Mouse (Mus musculus): ENCODE measurements at regions not wholly inside any gene's neighbourhood (a gene's known extent, or its start where the extent isn't known, plus 50 kb on each side); places are given as distances from the start of the nearest gene placed in this dataset.

DNA sequence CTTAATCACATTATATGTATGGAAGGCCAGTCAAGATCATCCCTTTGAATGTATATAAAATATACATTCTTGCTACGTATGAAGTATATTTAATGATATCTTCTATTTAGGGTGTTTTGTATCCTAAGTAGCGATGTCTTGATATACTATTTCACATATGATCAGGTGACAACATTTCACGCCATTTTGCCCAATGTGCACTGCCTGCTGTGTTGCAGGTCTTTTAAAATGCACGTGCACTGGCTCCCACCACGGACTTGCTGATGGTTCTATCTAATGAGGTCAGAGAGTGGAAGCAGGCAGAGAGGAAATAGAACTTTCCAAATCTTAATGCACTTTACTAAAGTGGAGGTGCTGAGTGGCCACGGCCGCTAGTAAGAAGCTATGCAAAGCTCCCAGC lies 100.8 kb downstream of the A730009L09Rik start:
- H3K4me3 ChIP-seq, result no peak overlapping the region
- H3K4me1 ChIP-seq (ENCODE audit: control insufficient read depth, insufficient read depth, low read length), result no peaks in the 10 kb centered on the region
- no peak for DNase-seq
- no peak overlapping the region for H3K27ac ChIP-seq
- H3K79me2 ChIP-seq (replicated peaks; ENCODE audit: control insufficient read depth, insufficient read depth, low read length), result no peaks in the 10 kb centered on the region
- WGBS, result 74% methylated on average over 7 of the region's 7 CpGs
- H3K36me3 ChIP-seq (ENCODE audit: control insufficient read depth, insufficient read depth, low read length), result no peaks in the 10 kb centered on the region
- intact Hi-C loops (cut with DNase I), result no loop called here
- no peaks in the 10 kb centered on the region for H3K27me3 ChIP-seq (ENCODE audit: control insufficient read depth, insufficient read depth, low read length)
- no peak overlapping the region for H3K9ac ChIP-seq (ENCODE audit: low read depth, low read length)
- no peak for TF ChIP-seq CTCF (IDR thresholded peaks at IDR 0.05)
- no peak for TF ChIP-seq POLR2A (IDR thresholded peaks at IDR 0.05; ENCODE audit: insufficient read depth, low read depth, low read length)
- TF ChIP-seq EP300 (IDR thresholded peaks at IDR 0.05; ENCODE audit: insufficient read depth, low read depth, low read length), result no peak

DNA sequence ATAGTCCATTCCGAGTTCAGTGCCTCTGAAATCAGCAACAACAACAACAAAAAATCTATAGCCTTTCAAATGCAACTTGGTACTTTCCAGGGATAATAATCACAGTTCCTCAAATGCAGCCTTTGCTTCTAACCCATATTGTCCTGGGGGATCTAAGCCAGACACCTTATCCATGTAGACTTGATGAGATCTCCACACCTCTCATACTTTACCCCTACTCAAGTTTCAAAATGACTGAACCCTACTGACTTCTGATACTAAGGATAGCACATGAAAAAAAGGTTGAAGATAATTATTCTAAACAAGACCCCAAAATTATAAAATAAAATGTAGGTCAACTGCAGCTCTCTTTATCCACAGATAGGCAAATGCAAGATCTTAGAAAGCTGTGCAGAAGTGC lies 101.2 kb downstream of the A730009L09Rik start:
- Histone ChIP-seq H3K36me3 (ENCODE audit: control insufficient read depth, insufficient read depth, low read length) (no peaks in the 10 kb centered on the region), H3K27ac (no peak overlapping the region), H3K27me3 (ENCODE audit: control insufficient read depth, insufficient read depth, low read length) (no peaks in the 10 kb centered on the region), H3K4me1 (ENCODE audit: control insufficient read depth, insufficient read depth, low read length) (no peaks in the 10 kb centered on the region; the same call in 1 of the 2 replicates), H3K4me3 (no peak overlapping the region), H3K79me2 (replicated peaks; ENCODE audit: control insufficient read depth, insufficient read depth, low read length) (no peaks in the 10 kb centered on the region), H3K9ac (ENCODE audit: low read depth, low read length) (no peak overlapping the region)
- intact Hi-C loops (cut with DNase I), result no loop called here
- no peak for DNase-seq
- TF ChIP-seq EP300 (IDR thresholded peaks at IDR 0.05; ENCODE audit: insufficient read depth, low read depth, low read length) (no peak), POLR2A (IDR thresholded peaks at IDR 0.05; ENCODE audit: insufficient read depth, low read depth, low read length) (no peak), CTCF (IDR thresholded peaks at IDR 0.05) (no peak)
- 60% methylated on average over 1 of the region's 1 CpGs for WGBS

DNA sequence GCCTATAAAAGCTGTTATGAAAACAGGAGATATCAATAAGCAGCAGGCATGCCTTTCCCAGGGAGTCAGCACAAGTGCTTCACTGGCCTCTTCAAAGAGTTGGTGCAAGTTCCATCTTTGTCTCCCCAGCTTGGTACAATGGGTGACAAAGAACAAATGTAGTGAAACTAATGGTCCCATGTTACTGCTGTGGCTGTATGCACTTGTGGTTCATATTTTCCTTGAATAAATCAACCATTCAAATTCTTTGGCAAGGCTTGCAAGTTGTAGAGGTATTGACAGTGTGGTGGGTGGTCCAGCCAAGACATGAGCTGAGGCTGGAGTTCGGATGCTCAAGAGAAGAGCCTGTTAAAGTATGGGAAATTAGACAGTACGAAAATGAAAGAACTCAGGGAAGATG lies 103.5 kb downstream of the A730009L09Rik start:
- Histone ChIP-seq H3K79me2 (replicated peaks; ENCODE audit: control insufficient read depth, insufficient read depth, low read length) (no peaks in the 10 kb centered on the region), H3K27ac (no peak overlapping the region), H3K9ac (ENCODE audit: low read depth, low read length) (no peak overlapping the region), H3K36me3 (ENCODE audit: control insufficient read depth, insufficient read depth, low read length) (no peaks in the 10 kb centered on the region), H3K4me3 (no peak overlapping the region), H3K27me3 (ENCODE audit: control insufficient read depth, insufficient read depth, low read length) (no peaks in the 10 kb centered on the region), H3K4me1 (ENCODE audit: control insufficient read depth, insufficient read depth, low read length) (no peaks in the 10 kb centered on the region; the same call in 1 of the 2 replicates)
- DNase-seq, result no peak
- intact Hi-C loops (cut with DNase I), result no loop called here
- TF ChIP-seq EP300 (IDR thresholded peaks at IDR 0.05; ENCODE audit: insufficient read depth, low read depth, low read length), result no peak
- no peak for TF ChIP-seq POLR2A (IDR thresholded peaks at IDR 0.05; ENCODE audit: insufficient read depth, low read depth, low read length)
- no peak for TF ChIP-seq CTCF (IDR thresholded peaks at IDR 0.05)
- WGBS, result 74% methylated on average over 2 of the region's 2 CpGs

DNA sequence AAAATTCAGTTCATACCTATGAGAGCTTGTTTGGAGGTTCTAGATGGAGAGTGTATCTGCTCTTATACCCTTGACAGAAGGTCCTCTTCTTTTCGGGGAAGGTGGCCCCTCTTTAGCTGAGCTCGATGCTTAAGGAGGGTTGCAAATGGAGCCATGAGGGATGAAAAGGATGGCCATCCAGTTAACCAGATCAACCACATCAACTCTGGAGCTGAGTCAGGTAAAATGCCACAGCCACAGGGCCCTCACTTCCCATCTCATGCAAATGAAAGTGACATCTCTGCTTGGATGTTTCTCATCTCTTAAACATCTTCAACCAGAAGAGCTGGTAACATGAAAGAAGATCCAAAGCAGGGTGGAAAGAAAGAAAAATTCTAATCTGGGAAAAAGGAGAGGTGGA lies 105.0 kb downstream of the A730009L09Rik start:
- TF ChIP-seq CTCF (IDR thresholded peaks at IDR 0.05) (no peak), EP300 (IDR thresholded peaks at IDR 0.05; ENCODE audit: insufficient read depth, low read depth, low read length) (no peak), POLR2A (IDR thresholded peaks at IDR 0.05; ENCODE audit: insufficient read depth, low read depth, low read length) (no peak)
- H3K4me3 ChIP-seq, result no peak overlapping the region
- no peaks in the 10 kb centered on the region; the same call in 1 of the 2 replicates for H3K4me1 ChIP-seq (ENCODE audit: control insufficient read depth, insufficient read depth, low read length)
- H3K79me2 ChIP-seq (replicated peaks; ENCODE audit: control insufficient read depth, insufficient read depth, low read length), result no peaks in the 10 kb centered on the region
- no peaks in the 10 kb centered on the region for H3K27me3 ChIP-seq (ENCODE audit: control insufficient read depth, insufficient read depth, low read length)
- intact Hi-C loops (cut with DNase I), result no loop called here
- DNase-seq, result no peak
- 76% methylated on average over 2 of the region's 2 CpGs for WGBS
- no peak overlapping the region for H3K27ac ChIP-seq
- H3K36me3 ChIP-seq (ENCODE audit: control insufficient read depth, insufficient read depth, low read length), result no peaks in the 10 kb centered on the region
- no peak overlapping the region for H3K9ac ChIP-seq (ENCODE audit: low read depth, low read length)

DNA sequence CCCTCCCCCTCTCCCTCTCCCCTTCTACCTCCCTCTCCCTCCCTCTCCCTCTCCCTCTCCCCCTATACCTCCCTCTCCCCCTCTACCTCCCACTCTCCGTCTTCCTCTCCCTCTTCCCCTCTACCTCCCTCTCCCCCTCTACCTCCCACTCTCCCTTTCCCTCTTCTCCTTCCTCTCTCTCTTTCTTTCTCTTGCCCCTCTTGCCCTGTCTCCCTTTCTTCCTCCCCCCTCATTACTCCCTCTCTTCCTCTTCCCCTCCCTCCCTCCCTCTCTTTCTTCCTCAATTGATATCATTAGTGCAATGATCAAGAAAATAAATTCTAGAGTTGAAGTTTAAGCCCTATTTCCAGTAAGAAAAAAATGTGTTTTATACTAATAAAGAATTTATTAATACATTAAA lies 105.9 kb downstream of the A730009L09Rik start:
- Histone ChIP-seq H3K27me3 (ENCODE audit: control insufficient read depth, insufficient read depth, low read length) (no peaks in the 10 kb centered on the region), H3K4me3 (peak overlapping the region; percentile 54), H3K27ac (peak overlapping the region; percentile 10; the same call in 1 of the 2 replicates), H3K4me1 (ENCODE audit: control insufficient read depth, insufficient read depth, low read length) (no peaks in the 10 kb centered on the region; the same call in 1 of the 2 replicates), H3K9ac (ENCODE audit: low read depth, low read length) (no peak overlapping the region), H3K79me2 (replicated peaks; ENCODE audit: control insufficient read depth, insufficient read depth, low read length) (no peaks in the 10 kb centered on the region), H3K36me3 (ENCODE audit: control insufficient read depth, insufficient read depth, low read length) (no peaks in the 10 kb centered on the region)
- intact Hi-C loops (cut with DNase I), result no loop called here
- WGBS, result no CpG with 5 or more reads among the region's 1 CpGs
- TF ChIP-seq EP300 (IDR thresholded peaks at IDR 0.05; ENCODE audit: insufficient read depth, low read depth, low read length), result no peak
- no peak for DNase-seq

DNA sequence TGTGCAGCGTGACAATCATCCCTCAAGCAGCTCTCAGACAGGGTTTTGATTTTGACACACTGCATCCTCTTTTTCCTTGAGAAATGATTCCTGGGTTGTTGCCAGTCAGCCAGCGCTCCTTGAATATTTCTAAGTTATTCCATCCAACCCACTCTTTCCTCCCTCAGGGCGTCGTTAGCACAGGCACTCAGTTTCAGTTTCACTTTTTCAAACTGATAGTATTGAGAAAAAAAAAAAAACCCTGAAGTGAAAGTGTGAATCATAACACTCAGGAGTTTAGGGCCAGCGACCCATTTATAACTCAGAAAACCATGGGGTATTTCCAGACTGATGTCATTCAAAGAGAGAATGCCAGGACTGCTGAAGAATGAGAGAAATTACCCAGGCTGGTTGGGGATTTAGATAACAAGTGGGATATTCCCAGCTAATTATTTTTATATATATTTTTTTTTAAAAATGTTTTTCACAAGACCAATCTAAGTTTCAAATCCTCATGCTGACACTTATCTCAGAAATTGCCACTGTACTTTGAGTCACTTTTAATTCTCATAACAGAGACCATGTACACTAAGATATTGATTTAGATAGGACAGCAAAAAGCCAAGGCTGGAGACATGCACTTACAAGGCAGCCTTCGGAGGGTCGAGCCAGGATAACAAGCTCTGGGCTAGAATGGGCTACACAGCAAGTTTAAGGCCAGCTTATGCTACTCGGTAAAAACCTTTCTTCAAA lies 106.5 kb downstream of the A730009L09Rik start:
- DNase-seq, result peak; percentile 26 to 40
- Histone ChIP-seq H3K4me1 (ENCODE audit: control insufficient read depth, insufficient read depth, low read length) (no peaks in the 10 kb centered on the region; the same call in 1 of the 2 replicates), H3K27ac (peak overlapping the region; percentile 10; the same call in 1 of the 2 replicates), H3K27me3 (ENCODE audit: control insufficient read depth, insufficient read depth, low read length) (no peaks in the 10 kb centered on the region), H3K4me3 (peak overlapping the region; percentile 54), H3K36me3 (ENCODE audit: control insufficient read depth, insufficient read depth, low read length) (no peaks in the 10 kb centered on the region), H3K79me2 (replicated peaks; ENCODE audit: control insufficient read depth, insufficient read depth, low read length) (no peaks in the 10 kb centered on the region), H3K9ac (ENCODE audit: low read depth, low read length) (no peak overlapping the region)
- 38% methylated on average over 8 of the region's 8 CpGs for WGBS
- intact Hi-C loops (cut with DNase I), result no loop called here
- TF ChIP-seq EP300 (IDR thresholded peaks at IDR 0.05; ENCODE audit: insufficient read depth, low read depth, low read length) (no peak), CTCF (IDR thresholded peaks at IDR 0.05) (no peak), POLR2A (IDR thresholded peaks at IDR 0.05; ENCODE audit: insufficient read depth, low read depth, low read length) (no peak)
